Mouse (Mus musculus): ENCODE measurements around the gene Rxfp1. TPM values are rescaled to one million over a fixed set of nuclear protein-coding genes. Genes with fewer than 3 reads are reported as not detected.

Gene Rxfp1
- 0.09 TPM for polyA plus RNA-seq (2014; fragmentation: Illumina TruSeq; extraction: RNeasy Lipid Tissue Mini Kit (QIAGEN cat#74804); ENCODE audit: low read depth, low replicate concordance)

DNA sequence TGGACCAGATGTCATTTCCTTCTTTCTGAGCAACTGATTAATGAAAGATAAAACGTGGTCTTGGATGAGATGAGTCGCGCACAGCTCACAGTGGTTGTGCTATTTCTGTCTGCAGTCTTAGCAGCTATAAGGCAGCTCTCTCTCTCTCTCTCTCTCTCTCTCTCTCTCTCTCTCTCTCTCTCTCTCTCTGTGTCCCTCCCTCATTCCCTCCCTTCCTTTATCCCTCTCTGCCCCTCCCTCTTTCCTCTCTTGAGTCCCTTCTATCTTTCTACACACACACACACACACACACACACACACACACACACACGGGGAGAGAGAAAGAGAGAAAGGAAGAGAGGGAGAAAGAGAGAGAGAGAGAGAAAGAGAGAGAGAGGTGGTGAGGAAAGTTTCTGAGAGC, at the start of gene Rxfp1:
Gene Rxfp1 (minus strand): TSS at position 101 of the 400 bp plus-strand sequence.

DNA sequence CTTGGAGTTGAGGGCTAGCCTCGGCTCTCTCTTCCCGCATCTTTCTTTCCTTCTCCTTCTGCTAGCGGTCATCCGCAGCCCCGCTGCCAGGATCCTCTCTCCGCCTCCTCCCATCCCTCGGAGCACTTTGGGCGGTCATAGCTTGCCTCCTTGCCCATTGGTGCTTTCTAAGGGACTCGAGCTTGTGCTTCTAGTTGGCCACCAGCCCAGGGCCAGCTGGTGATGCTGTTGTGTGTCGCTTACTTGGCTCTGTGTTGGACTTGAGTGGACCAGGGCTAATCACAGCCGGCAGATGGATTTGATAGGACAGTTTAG, 108.3 kb downstream of the Rxfp1 start, which contains the start of gene Etfdh:
Gene Etfdh (minus strand): TSS at position 85 of the 315 bp plus-strand sequence.

DNA sequence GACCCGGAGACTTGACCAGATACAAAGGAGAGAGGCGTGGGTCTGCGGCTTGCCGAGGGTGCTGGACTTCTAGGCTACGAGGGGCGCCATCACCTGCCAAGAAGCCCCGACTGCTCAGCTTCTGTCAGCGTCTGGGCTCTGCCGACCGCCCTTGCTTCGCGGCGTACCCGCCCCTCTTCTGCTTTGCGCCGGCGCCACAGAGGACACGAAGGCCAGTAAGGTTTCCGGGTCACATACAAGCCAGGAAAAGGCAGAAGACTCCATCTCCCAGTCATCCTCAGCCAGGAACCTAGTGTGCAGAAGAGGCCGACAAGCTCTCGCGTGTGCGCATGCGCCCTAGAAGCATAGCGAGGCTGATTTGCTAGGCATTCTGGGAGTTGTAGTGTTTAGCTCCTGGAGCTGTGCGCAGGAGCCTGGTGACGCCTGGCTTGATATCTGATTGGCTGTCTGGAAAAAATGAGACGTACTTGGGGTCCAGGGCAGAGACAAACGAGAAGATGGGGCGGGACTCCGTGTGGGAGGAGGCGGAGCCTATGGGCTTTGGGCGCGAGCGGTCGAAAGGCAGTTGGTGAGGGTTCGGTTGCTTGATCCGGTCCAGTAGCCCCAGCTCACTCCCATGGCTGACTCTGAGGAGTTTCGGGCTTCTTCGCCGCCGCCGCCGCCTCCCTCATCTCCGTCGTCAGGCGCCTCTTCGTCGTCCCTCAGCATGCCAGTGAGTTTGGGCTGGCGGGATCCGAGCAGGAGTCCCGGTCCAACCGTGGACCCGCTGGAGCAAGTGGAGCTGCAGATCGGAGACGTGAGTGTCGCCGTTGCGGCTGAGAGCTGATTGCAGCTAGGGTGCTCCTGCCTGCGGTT, 108.9 kb downstream of the Rxfp1 start, which contains the start of gene 4930579G24Rik:
Gene 4930579G24Rik (plus strand): TSS at position 519 of the 855 bp plus-strand sequence.

Other genes with a start within 250 kb of the Rxfp1 start
- 29.9 TPM for gene Fnip2, start 170.1 kb downstream of the Rxfp1 start, polyA plus RNA-seq (2014; fragmentation: Illumina TruSeq; extraction: RNeasy Lipid Tissue Mini Kit (QIAGEN cat#74804); ENCODE audit: low read depth, low replicate concordance)
- 196 TPM for gene Ppid, start 146.5 kb downstream of the Rxfp1 start, polyA plus RNA-seq (2014; fragmentation: Illumina TruSeq; extraction: RNeasy Lipid Tissue Mini Kit (QIAGEN cat#74804); ENCODE audit: low read depth, low replicate concordance)
- 3.7 TPM for gene 4930579G24Rik, start 108.8 kb downstream of the Rxfp1 start, polyA plus RNA-seq (2014; fragmentation: Illumina TruSeq; extraction: RNeasy Lipid Tissue Mini Kit (QIAGEN cat#74804); ENCODE audit: low read depth, low replicate concordance)
- 169 TPM for gene Etfdh, start 108.4 kb downstream of the Rxfp1 start, polyA plus RNA-seq (2014; fragmentation: Illumina TruSeq; extraction: RNeasy Lipid Tissue Mini Kit (QIAGEN cat#74804); ENCODE audit: low read depth, low replicate concordance)
- 8.7 TPM for gene Tmem144, start 114.9 kb upstream of the Rxfp1 start, polyA plus RNA-seq (2014; fragmentation: Illumina TruSeq; extraction: RNeasy Lipid Tissue Mini Kit (QIAGEN cat#74804); ENCODE audit: low read depth, low replicate concordance)
- 24.1 TPM for gene Fam198b, start 146.7 kb upstream of the Rxfp1 start, polyA plus RNA-seq (2014; fragmentation: Illumina TruSeq; extraction: RNeasy Lipid Tissue Mini Kit (QIAGEN cat#74804); ENCODE audit: low read depth, low replicate concordance)

Measured in sigmoid colon, adult 10 weeks (tissue).